Mouse (Mus musculus) heart, adult 2 months (tissue): ENCODE measurements around the gene Tas2r134.

Experiments used
- CTCF ChIP-seq: fragments of 200-600 bp; IDR thresholded peaks from 2 replicates; pipeline ENCODE4 v1.8.1; 2022; ENCODE audit warnings: antibody characterized with exemption, mild to moderate bottlenecking, moderate library complexity
- EP300 ChIP-seq: fragments of 200-500 bp; IDR thresholded peaks from 2 replicates; pipeline ENCODE4 v1.6.1; 2011; ENCODE audit warnings: low read depth, low read length, control low read depth; ENCODE audit not compliant: insufficient read depth

GRCm38 (mm10) chr2:51649887-51650286 lies 22.6 kb downstream of the Tas2r134 start:
- TF ChIP-seq CTCF: no peak
- TF ChIP-seq EP300: no peak
